Mouse (Mus musculus) ovary, postnatal 36 days (tissue): ENCODE data around the gene Map3k20.
A peak's percentile ranks its signal among the peaks of the same experiment; 100 is the strongest.

Experiments used
- DNase-seq: peaks from one replicate; pipeline ENCODE4 v3.0.0; 2022; ENCODE audit warnings: low spot score, mixed read lengths

The Map3k20 gene

DNA sequence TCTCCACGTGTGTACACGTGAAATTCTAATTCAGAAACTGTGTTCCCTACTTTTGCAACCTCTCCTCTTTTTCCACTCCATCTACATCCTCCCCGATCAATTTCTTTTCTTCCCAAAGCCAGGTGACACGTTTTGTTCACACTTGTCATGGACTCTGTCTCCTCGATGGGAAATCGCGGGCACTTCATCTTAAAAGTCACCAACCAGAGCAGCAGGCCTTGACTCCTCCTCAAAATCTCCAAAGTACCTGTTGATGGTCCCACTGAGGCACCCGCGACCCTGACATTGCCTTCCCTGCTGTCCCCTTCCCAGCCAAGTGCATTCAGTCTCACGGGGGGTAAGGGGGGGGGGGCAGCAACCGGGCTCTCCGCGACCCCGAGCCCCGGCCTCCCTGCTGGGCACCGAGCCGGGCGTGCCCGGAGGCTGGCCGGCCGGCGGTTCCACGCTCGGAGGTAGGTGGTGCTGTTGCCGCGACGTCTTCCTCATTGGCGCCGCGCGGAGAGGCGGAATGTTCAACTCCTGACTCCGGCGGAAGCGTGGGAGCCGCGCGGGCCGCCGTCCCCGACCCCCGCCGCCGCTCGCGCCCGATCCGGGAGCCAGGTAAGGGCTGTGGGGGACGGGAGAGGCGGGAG is at the start of gene Map3k20:
TSS of gene Map3k20 (plus strand) at position 382 of the 632 bp plus-strand sequence.
- DNase-seq: peak; percentile 79

- DNase-seq: no peak
Observed at GRCm38 (mm10) chr2:72238421-72238820, 47.0 kb upstream of the Map3k20 start.

DNA sequence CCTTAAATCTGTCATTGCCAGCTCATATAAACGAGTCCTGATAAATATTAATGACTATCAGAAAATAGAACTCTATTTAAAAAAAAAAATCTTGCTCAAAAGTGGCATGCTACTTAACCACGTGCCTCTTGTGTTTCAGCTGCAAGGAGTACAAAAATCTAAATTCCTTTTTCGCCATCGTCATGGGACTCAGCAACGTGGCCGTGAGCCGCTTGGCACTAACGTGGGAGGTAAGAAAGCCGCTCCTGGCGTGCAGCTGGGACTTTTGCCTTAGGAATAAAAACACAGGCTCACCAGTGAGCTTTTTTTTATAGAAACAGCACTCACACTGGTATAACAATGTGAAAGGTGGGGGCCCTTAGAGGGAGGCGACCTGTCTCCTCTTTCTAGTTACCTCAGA is 46.5 kb upstream of the Map3k20 start:
- no peak for DNase-seq

- no peak for DNase-seq
Observed at GRCm38 (mm10) chr2:72239456-72239855, 46.0 kb upstream of the Map3k20 start.

GRCm38 (mm10) chr2:72239993-72240392 is 45.4 kb upstream of the Map3k20 start:
- no peak for DNase-seq

DNA sequence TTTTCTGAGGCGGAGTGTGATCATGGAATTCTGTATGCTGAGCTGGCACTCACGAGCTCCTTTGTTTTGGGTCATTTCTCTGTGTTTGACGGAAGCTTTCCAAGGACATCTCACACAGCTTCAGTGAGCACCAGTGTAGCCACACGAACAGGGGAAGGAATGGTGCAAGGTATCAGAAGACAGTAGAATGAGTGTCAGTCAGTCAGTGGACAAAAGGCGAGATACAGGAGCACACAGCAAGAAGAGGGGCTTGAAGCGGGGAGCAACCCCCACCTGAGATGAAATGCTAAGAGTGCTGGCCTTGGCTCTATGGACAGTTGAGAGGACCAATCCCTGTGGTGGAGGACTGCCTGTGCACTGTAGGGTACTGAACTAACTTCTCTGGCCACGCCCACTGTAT is 44.7 kb upstream of the Map3k20 start:
- DNase-seq: no peak

GRCm38 (mm10) chr2:72241714-72242472 is 43.5 kb upstream of the Map3k20 start:
- DNase-seq: no peak

DNA sequence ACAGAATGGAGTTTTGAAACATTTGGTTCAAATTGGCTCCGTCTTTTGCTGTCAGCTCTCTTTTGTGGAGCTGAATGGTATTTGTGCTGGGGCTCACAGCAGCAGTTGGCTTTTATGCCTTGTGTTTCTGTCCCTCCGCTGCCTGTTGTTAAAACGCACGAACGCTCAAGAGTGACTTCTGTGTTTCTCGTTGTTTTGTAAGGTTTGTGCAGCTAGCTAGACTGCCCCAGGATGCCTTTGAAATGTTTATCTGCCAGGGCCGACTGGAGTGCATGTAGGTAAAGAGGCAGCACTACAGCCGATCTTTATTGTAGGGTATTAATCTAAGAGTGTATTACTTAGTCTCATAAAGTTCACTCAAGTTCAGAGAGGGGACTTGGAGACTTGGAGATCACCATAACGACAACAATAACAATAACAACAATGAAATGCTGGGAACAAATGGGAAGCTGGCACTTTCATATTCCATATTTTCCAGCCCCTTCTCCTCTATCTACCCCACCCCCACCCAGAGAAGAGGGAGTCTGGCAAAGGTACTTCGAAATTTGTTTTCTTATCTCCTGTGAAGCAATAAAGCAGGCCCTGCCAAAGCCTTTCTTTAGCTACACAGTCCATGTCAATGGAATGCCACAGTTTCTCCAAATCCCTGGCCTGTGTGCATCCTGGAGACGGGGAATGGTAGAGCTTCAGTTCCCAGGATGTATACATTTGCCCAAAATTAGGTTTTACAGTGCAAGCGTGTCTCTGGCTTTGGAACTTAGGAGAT is 42.3 kb upstream of the Map3k20 start:
- DNase-seq: no peak

- no peak for DNase-seq
Observed at GRCm38 (mm10) chr2:72245631-72246030, 39.8 kb upstream of the Map3k20 start.

- DNase-seq: no peak
Observed at GRCm38 (mm10) chr2:72246376-72246775, 39.1 kb upstream of the Map3k20 start.

DNA sequence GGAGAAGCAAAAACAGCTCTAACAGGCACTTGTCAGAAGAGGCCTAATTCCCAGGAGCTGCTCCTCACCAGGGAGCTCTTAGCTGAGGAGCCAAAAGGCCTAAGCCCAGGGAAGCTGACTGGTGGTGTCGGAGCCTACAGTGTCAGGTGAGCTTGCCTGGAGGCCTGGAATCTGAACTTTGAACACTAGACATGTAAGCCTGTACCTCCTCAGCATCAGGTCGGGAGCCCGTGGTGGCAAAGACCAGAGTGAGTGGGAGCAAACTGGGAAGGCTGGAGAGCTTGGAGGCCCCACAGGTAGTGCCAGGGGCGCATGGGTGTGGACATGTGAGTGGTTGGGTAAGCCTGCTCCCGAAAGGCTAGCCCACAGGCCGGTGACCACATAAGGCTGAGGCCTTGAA is 37.6 kb upstream of the Map3k20 start:
- no peak for DNase-seq

- no peak for DNase-seq
Observed at GRCm38 (mm10) chr2:72252510-72253505, 32.6 kb upstream of the Map3k20 start.

DNA sequence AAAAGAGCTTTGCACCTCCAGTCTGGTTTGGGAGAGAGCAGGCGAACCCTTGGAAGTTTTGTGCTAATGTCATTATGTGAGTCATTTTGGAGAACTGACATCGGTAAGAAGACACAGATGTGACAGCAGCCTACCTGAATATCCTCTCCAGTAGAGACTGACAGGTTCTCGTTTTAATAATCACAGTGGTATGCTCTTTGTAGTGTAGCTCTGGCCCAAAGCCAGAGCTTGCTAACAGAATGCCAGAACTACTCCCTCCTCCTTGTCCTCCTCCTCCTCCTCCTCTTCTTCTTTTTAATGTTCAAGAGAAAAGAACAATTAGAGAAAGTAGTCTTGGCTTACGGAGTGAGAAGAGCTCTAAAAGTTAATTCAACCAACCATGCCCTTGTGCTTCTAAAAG is 31.6 kb upstream of the Map3k20 start:
- no peak for DNase-seq

DNA sequence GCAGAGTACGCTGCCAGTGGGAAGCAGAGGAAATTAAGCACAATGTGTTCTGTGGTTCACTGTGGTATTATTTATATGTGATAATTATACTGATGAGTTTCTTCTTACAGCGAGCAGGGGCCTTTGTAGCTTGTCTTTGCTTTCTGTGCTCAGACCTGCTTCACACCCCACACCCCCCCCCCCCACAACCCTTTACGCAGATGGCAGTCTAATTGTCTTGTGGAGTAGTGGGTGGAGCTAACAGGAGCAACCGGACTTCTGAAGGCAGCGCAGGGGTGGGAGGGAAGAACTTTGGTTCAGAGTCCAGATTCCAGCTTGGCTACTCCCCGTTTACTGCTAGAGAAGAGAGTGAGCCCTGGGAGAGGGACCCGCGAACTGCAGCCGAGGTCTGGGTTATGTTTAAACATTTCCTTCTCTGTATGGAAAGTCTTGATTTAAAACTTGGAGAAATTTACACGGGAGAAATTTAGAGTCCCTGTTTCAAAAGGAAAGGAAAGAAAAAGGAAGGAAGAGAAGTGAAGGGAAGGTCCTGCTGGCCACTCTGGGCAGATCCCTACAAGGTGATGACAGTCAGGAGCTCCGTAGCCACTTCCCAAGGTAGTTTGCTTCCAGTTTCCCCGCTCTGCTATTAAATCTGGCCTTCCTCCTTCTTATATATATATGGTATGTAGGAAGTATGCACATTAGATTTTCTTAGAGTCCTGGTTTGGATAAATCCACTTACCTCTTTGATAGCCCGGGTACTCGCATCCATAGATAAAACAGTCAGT is 30.4 kb upstream of the Map3k20 start:
- no peak for DNase-seq

DNA sequence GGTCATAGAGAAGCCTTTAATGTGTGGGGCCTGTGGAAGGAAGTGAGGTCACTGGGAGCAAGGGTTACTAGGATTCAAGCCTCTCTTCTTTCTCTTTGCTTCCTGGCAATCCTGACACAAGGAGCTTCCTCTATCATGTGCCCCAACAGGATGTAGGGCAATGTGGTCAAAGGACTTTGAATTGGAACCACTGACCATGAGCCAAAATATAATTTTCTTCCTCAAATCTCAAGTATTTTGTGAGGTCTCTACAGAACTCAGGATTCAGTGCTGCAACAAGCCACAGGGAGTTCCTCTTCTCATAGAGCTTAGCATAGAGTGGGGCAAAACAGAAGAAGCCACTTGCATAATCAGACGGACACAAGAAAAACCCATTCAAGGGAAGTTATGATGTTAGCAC is 24.7 kb upstream of the Map3k20 start:
- no peak for DNase-seq

- DNase-seq: no peak
Observed at GRCm38 (mm10) chr2:72262814-72263480, 22.5 kb upstream of the Map3k20 start.

GRCm38 (mm10) chr2:72267390-72267789 is 18.0 kb upstream of the Map3k20 start:
- no peak for DNase-seq

GRCm38 (mm10) chr2:72269651-72270341 is 15.6 kb upstream of the Map3k20 start:
- no peak for DNase-seq

- DNase-seq: no peak
Observed at GRCm38 (mm10) chr2:72278247-72278873, 7.1 kb upstream of the Map3k20 start.
